Mouse (Mus musculus): ENCODE results near the gene Uri1. TPM values are rescaled to one million over a fixed set of nuclear protein-coding genes. Genes with fewer than 3 reads are reported as not detected.

The Uri1 gene
- polyA plus RNA-seq, 1 experiment from 2014 or later = 57.8 TPM

DNA sequence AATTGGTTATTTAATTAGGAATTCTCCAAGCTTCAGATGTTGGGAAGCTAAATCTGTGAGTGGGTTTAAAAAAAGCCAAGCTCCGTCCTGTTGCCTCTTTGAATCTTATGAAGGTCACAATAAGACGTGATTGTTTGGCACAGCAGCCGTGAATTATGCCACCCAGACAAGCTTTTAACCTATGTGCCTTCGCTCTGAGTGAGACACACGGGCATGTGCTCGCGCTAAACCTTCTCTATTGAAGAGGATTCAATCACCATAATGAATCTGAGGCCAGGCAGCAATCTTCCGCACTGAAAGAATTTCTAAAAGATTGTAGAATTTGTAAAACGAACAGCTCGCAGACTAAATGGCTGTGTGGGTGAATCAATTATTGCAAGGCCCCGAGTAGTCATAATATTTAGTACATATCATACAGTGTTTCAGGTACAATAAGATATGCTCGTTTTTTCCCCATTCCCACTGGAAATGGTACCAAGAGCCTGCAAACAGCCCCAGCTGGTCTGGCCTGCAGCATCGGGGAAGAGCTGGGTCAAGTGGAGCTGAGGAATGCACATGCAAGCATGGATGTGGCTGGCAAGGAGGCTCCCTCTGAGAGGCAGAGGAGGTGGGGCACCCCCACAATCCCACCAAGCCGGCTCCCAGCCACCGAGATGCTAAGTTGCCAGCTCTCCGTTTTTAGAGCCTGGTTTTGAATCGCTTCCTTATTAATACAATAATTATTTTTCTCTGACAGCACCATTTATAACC lies 101.5 kb downstream of the Uri1 start:
- H3K9me3 ChIP-seq (ENCODE audit: control insufficient read depth, low read length) = no peaks in the 10 kb centered on the region
- ATAC-seq (ENCODE audit: low FRiP score, low TSS enrichment) = no peak
- H3K36me3 ChIP-seq (ENCODE audit: control insufficient read depth, insufficient read depth, low read length) = no peaks in the 10 kb centered on the region
- WGBS = 78% methylated on average over 17 of the region's 17 CpGs
- no peaks in the 10 kb centered on the region for H3K27me3 ChIP-seq (ENCODE audit: control insufficient read depth, insufficient read depth, low read length)
- H3K4me3 ChIP-seq (ENCODE audit: low read length) = no peak overlapping the region
- H3K4me2 ChIP-seq (replicated peaks; ENCODE audit: low read depth, low read length) = no peak overlapping the region
- no peaks in the 10 kb centered on the region for H3K4me1 ChIP-seq (ENCODE audit: control insufficient read depth, insufficient read depth, low read length)
- no peak overlapping the region for H3K9ac ChIP-seq (ENCODE audit: low read depth, low read length)
- no peak overlapping the region for H3K27ac ChIP-seq (ENCODE audit: low read depth, low read length)

DNA sequence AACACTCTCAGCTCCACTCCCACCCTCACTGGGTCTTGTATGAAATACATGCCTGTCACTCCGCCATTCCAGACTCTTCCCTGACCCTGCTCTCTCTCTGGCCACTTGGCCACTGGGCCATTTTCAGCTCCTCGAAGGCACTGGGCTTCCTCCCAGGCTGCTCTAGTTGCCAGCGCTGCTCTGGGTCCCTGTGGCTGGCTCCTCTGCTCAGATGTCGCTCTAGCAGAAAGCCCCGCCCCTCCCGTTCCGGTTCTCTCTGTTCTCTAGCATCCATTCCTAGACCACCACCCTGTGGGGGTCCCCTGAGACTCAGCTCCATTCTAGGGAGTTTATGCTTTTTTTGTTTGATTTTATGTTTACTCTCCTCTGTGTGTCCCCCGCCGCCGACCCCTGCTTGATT lies 104.4 kb downstream of the Uri1 start:
- H3K36me3 ChIP-seq (ENCODE audit: control insufficient read depth, insufficient read depth, low read length) = no peaks in the 10 kb centered on the region
- WGBS = 57% methylated on average over 10 of the region's 10 CpGs
- no peak overlapping the region for H3K4me3 ChIP-seq (ENCODE audit: low read length)
- no peaks in the 10 kb centered on the region for H3K27me3 ChIP-seq (ENCODE audit: control insufficient read depth, insufficient read depth, low read length)
- no peak overlapping the region for H3K27ac ChIP-seq (ENCODE audit: low read depth, low read length)
- no peak for ATAC-seq (ENCODE audit: low FRiP score, low TSS enrichment)
- H3K9ac ChIP-seq (ENCODE audit: low read depth, low read length) = no peak overlapping the region
- H3K4me2 ChIP-seq (replicated peaks; ENCODE audit: low read depth, low read length) = no peak overlapping the region
- H3K9me3 ChIP-seq (ENCODE audit: control insufficient read depth, low read length) = no peaks in the 10 kb centered on the region
- no peaks in the 10 kb centered on the region for H3K4me1 ChIP-seq (ENCODE audit: control insufficient read depth, insufficient read depth, low read length)

DNA sequence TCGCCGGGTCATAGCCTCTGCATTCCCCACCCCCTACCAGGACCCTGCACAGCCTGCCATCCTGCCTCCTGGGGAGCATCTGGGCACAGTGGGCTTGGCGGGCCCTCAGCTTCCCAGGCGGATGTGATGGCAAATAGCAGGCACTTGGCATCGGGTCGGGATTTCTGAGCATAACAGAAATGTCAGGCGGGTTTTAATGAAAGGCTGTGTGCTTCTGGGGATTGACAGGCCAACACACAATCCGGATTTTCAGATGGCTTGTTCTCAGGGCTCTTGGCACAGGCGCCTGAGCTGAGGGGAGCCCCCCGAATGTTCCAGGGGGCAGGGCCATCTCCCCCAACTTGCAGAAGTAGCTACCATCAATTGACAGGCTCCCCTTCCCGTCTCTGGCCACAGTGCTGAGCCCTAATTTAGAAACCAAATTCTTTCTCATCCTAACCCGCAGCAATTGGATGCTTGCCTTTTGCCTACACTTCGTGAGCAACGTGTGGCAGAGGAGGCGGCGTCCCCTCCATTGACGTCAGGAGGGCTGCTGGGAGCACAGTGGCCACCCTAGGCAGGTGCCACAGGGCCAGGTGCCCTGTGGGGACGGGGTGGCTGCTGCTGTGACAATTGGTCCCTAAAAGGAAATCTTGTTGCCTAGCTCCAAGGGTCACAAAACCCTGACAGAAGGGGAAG lies 106.5 kb downstream of the Uri1 start:
- Histone ChIP-seq H3K4me2 (replicated peaks; ENCODE audit: low read depth, low read length) (no peak overlapping the region), H3K27ac (ENCODE audit: low read depth, low read length) (no peak overlapping the region), H3K9me3 (ENCODE audit: control insufficient read depth, low read length) (no peaks in the 10 kb centered on the region), H3K27me3 (ENCODE audit: control insufficient read depth, insufficient read depth, low read length) (no peaks in the 10 kb centered on the region), H3K36me3 (ENCODE audit: control insufficient read depth, insufficient read depth, low read length) (no peaks in the 10 kb centered on the region), H3K4me1 (ENCODE audit: control insufficient read depth, insufficient read depth, low read length) (0 out of 2 replicates have a peak, but pooled peaks cover under 1% of the 10 kb centered on the region), H3K4me3 (ENCODE audit: low read length) (no peak overlapping the region), H3K9ac (ENCODE audit: low read depth, low read length) (no peak overlapping the region)
- 72% methylated on average over 18 of the region's 18 CpGs for WGBS
- no peak for ATAC-seq (ENCODE audit: low FRiP score, low TSS enrichment)

DNA sequence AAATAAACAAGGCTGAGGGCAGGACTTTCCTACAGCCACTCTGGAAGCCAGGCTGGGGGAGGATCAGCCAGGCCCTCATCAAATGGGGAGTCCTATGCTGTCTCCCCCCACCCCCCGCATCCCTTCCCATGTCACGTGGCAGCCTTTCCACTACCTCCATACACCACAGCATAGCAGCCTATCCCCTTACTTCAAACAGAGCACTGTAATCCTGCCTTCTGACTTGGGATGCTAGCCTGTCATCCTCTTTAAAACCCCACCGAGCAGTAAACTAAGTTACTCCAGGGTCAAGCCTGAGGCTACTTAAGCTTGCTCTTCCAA lies 111.6 kb downstream of the Uri1 start:
- Histone ChIP-seq H3K4me2 (replicated peaks; ENCODE audit: low read depth, low read length) (no peak overlapping the region), H3K4me1 (ENCODE audit: control insufficient read depth, insufficient read depth, low read length) (peaks cover 8% of the 10 kb centered on the region; the same call in 1 of the 2 replicates), H3K27ac (ENCODE audit: low read depth, low read length) (no peak overlapping the region), H3K9me3 (ENCODE audit: control insufficient read depth, low read length) (no peaks in the 10 kb centered on the region), H3K4me3 (ENCODE audit: low read length) (no peak overlapping the region), H3K27me3 (ENCODE audit: control insufficient read depth, insufficient read depth, low read length) (no peaks in the 10 kb centered on the region), H3K36me3 (ENCODE audit: control insufficient read depth, insufficient read depth, low read length) (no peaks in the 10 kb centered on the region), H3K9ac (ENCODE audit: low read depth, low read length) (no peak overlapping the region)
- 26% methylated on average over 3 of the region's 3 CpGs for WGBS
- peak; percentile 74; the same call in 1 of the 2 replicates for ATAC-seq (ENCODE audit: low FRiP score, low TSS enrichment)

DNA sequence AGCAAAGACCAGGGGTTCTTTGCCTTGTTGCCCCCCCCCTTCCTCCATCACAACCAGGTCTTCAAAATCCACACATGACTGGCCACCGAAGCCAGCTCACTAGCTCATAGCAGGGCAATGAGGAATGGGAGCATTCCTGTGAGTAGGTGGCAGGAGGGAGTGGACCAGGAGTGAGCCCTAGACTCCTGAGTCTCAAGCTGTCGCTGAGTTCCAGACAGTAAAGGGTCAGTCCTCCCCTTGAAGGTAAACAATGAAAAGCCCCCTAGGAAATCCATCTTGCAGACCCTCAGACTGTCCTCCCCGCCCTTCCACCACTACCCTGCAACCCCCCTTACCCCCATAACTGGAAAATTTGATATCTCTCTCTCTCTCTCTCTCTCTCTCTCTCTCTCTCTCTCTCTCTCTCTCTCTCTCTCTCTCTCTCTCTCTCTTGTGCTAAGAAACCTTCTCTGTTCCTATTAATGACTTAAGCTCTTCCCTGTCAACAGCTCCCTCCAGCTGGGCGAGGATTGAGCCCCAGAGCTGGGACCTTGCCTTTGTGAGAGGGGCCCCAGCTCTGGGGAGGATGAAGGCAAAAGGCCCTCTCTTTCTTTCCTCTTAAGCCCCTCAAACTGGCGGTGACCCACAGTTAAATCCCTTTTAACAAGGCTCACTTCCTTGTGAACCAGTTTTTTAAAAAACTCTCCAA lies 112.1 kb downstream of the Uri1 start:
- ATAC-seq (ENCODE audit: low FRiP score, low TSS enrichment) = peak; percentile 36
- Histone ChIP-seq H3K4me1 (ENCODE audit: control insufficient read depth, insufficient read depth, low read length) (peaks cover 8% of the 10 kb centered on the region; the same call in 1 of the 2 replicates), H3K4me2 (replicated peaks; ENCODE audit: low read depth, low read length) (no peak overlapping the region), H3K9me3 (ENCODE audit: control insufficient read depth, low read length) (no peaks in the 10 kb centered on the region), H3K36me3 (ENCODE audit: control insufficient read depth, insufficient read depth, low read length) (no peaks in the 10 kb centered on the region), H3K9ac (ENCODE audit: low read depth, low read length) (no peak overlapping the region), H3K27ac (ENCODE audit: low read depth, low read length) (no peak overlapping the region; the same call in 1 of the 2 replicates), H3K4me3 (ENCODE audit: low read length) (no peak overlapping the region), H3K27me3 (ENCODE audit: control insufficient read depth, insufficient read depth, low read length) (no peaks in the 10 kb centered on the region)
- 29% methylated on average over 5 of the region's 5 CpGs for WGBS

DNA sequence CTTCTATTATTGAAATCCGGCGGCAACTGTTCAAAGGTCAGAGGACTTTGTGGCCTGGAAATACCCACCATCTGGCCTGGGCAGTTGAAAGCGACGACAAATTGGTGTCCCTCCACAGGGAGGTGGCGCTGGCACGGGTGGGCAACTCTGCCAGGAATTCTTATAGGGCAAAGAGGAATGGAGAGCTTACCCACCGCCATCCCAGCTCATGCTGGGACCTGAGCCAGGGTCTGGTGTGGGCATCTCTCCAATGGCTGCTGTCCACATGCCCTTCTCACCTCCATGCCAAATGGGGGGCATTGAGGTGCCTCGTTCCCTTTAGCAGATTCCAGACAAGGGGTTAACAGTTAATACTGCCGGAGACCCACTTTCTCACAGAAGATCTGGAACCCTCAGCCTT lies 113.2 kb downstream of the Uri1 start:
- Histone ChIP-seq H3K9me3 (ENCODE audit: control insufficient read depth, low read length) (no peaks in the 10 kb centered on the region), H3K4me2 (replicated peaks; ENCODE audit: low read depth, low read length) (no peak overlapping the region), H3K9ac (ENCODE audit: low read depth, low read length) (no peak overlapping the region), H3K4me3 (ENCODE audit: low read length) (no peak overlapping the region), H3K27me3 (ENCODE audit: control insufficient read depth, insufficient read depth, low read length) (no peaks in the 10 kb centered on the region), H3K27ac (ENCODE audit: low read depth, low read length) (no peak overlapping the region), H3K4me1 (ENCODE audit: control insufficient read depth, insufficient read depth, low read length) (peaks cover 8% of the 10 kb centered on the region; the same call in 1 of the 2 replicates), H3K36me3 (ENCODE audit: control insufficient read depth, insufficient read depth, low read length) (no peaks in the 10 kb centered on the region)
- ATAC-seq (ENCODE audit: low FRiP score, low TSS enrichment) = no peak
- 82% methylated on average over 9 of the region's 9 CpGs for WGBS

Other genes with a start within 250 kb of the Uri1 start
- 7.4 and 9.2 TPM in 2 replicates for gene Zfp536, start 249.9 kb downstream of the Uri1 start, polyA plus RNA-seq (2014; fragmentation: Nextera tagmentation; extraction: Ambion mirVana)
- 89.3 and 100 TPM in 2 replicates for gene Ccne1, start 84.0 kb upstream of the Uri1 start, polyA plus RNA-seq (2014; fragmentation: Nextera tagmentation; extraction: Ambion mirVana)
- gene 1600014C10Rik, start 159.7 kb upstream of the Uri1 start, polyA plus RNA-seq (2014; fragmentation: Nextera tagmentation; extraction: Ambion mirVana) = 12.0 and 16.6 TPM in 2 replicates
- gene Plekhf1, start 204.5 kb upstream of the Uri1 start, polyA plus RNA-seq (2014; fragmentation: Nextera tagmentation; extraction: Ambion mirVana) = 3.8 and 4.9 TPM in 2 replicates
- 71.1 and 73.7 TPM in 2 replicates for gene Pop4, start 247.9 kb upstream of the Uri1 start, polyA plus RNA-seq (2014; fragmentation: Nextera tagmentation; extraction: Ambion mirVana)